Mouse (Mus musculus): ENCODE data around the gene Ube2s.

DNA sequence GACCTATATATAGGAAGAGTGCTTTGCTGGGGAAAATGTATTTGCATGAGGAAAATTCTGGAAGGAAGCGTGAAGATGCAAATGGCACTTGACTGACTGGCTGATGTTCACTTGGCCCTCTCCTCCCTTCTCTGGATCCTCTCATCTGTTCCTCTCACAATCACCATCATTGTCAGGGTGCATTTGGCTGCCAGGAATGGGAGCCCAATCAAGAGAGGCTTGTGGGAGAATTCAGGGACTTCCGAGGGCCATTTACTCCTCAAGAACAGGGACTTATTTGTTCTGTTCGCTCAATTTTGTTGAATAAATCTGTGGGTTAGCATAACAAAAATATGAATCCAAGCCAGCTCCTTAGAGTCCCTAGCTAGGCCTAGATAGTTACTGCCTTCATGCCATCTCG is 9.3 kb upstream of the Ube2s start:
- TF ChIP-seq CTCF (IDR thresholded peaks at IDR 0.05; ENCODE audit: low read depth, low read length) = no peak
- no peak for TF ChIP-seq POLR2A (IDR thresholded peaks at IDR 0.05; ENCODE audit: borderline replicate concordance, low read depth, low read length)
